Mouse (Mus musculus) kidney, adult 2 months (tissue): Measurements from ENCODE around the gene Hepacam2.

Experiments used
- CTCF ChIP-seq: fragments of 200-500 bp; conservative IDR thresholded peaks from 2 replicates; pipeline ENCODE4 v1.5.1; 2011; ENCODE audit warnings: low read depth, mild to moderate bottlenecking, control low read depth, low read length, moderate library complexity, mixed read lengths; ENCODE audit not compliant: insufficient read depth, insufficient read length
- POLR2A ChIP-seq: fragments of 200-500 bp; IDR thresholded peaks from one replicate; pipeline ENCODE4 v1.6.1; 2011; ENCODE audit warnings: low read depth, low read length, control low read depth

- TF ChIP-seq CTCF, result no peak
- no peak for TF ChIP-seq POLR2A
Observed at GRCm38 (mm10) chr6:3455944-3456536, 42.1 kb downstream of the Hepacam2 start.
